Mouse (Mus musculus) bone marrow, adult 2 months (tissue): Measurements from ENCODE around the gene Dennd1a.

Source experiments
- CTCF ChIP-seq: fragments of 200-500 bp; IDR thresholded peaks from 2 replicates; pipeline ENCODE4 v1.5.1; 2011; ENCODE audit warnings: low read length, control low read depth; ENCODE audit not compliant: control insufficient read depth, insufficient read depth
- POLR2A ChIP-seq: fragments of 200-500 bp; IDR thresholded peaks from 2 replicates; pipeline ENCODE4 v1.6.1; 2011; ENCODE audit warnings: low read depth, mild to moderate bottlenecking, control low read depth, low read length, borderline replicate concordance; ENCODE audit not compliant: control insufficient read depth

- TF ChIP-seq POLR2A: no peak
- no peak for TF ChIP-seq CTCF
Observed at GRCm38 (mm10) chr2:37837542-37837941, 449.6 kb downstream of the Dennd1a start.
